In genomic region chr11:59793390-59793789, GRCm38 (mm10) we compare ENCODE assay signal across 22 mouse cellular contexts. TPM values are rescaled to one million over a fixed set of nuclear protein-coding genes. Genes with fewer than 3 reads are reported as not detected.
DNase-seq lines count a peak whose midpoint lies in the region; ATAC-seq and TF ChIP-seq lines count a peak whose summit lies in the region.
"Had no signal": no experiment of that assay in that cellular context is flagged by ENCODE, and none has a peak within 500 bp of the region (broad histone marks: within the 10 kb centered on the region; RNA-seq: fewer than 3 reads in every experiment).

No protein-coding gene starts in this region.

- no peak for TF ChIP-seq POLR2A in lung, adult 2 months (IDR thresholded peaks at IDR 0.05; ENCODE audit: borderline replicate concordance, extremely low read depth, low read depth, low read length)

- H3K27me3 ChIP-seq in lung, embryonic 14.5 days (ENCODE audit: insufficient read depth, low read length) = no peaks in the 10 kb centered on the region
- no peaks in the 10 kb centered on the region for H3K27me3 ChIP-seq in lung, embryonic 16.5 days (ENCODE audit: control insufficient read depth, insufficient read depth, low read depth, low read length)
- no peaks in the 10 kb centered on the region for H3K27me3 ChIP-seq in lung, postnatal 0 days (replicated peaks; ENCODE audit: insufficient read depth, low read length)
- H3K27me3 ChIP-seq: CH12.LX, Patski had no signal

- H3K36me3 ChIP-seq in lung, embryonic 14.5 days (ENCODE audit: insufficient read depth) = peaks cover 68% of the 10 kb centered on the region
- H3K36me3 ChIP-seq in lung, embryonic 16.5 days (ENCODE audit: control insufficient read depth, insufficient read depth, low read length) = peaks cover 31% of the 10 kb centered on the region
- peaks cover 36% of the 10 kb centered on the region for H3K36me3 ChIP-seq in lung, postnatal 0 days (ENCODE audit: insufficient read depth, low read length)

- H3K9me3 ChIP-seq in lung, embryonic 14.5 days (ENCODE audit: low read depth, low read length) = no peaks in the 10 kb centered on the region
- H3K9me3 ChIP-seq in lung, embryonic 16.5 days (ENCODE audit: control insufficient read depth, low read length) = no peaks in the 10 kb centered on the region
- H3K9me3 ChIP-seq in lung, postnatal 0 days (ENCODE audit: low read length) = no peaks in the 10 kb centered on the region
- H3K9me3 ChIP-seq: G1E had no signal

- peak; percentile 34 for DNase-seq in lung, embryonic 14.5 days
- DNase-seq in lung, adult 2 months = no peak
- no peak for DNase-seq in lung, adult 18-20 months
- DNase-seq in lung, postnatal 0 days (ENCODE audit: low spot score) = peak; percentile 27
- DNase-seq in lung, postnatal 14 days = no peak
- peak; percentile 58 for DNase-seq in lung, postnatal 10 days
- no peak for DNase-seq in lung, postnatal 36 days
- DNase-seq: adrenal gland, adult 2 months; adrenal gland, adult 8-10 months; adrenal gland, postnatal 10 days; adrenal gland, postnatal 14 days; adrenal gland, postnatal 25 days; adrenal gland, postnatal 36 days; B cell, adult 2 months; cerebellum, adult 11 months; cerebellum, adult 11-12 months had no signal

- H3K4me3 ChIP-seq in lung, embryonic 14.5 days (ENCODE audit: low read depth, low read length) = no peak overlapping the region
- H3K4me3 ChIP-seq in lung, adult 2 months (replicated peaks; ENCODE audit: extremely low read depth, low read depth, low read length) = no peak overlapping the region
- no peak overlapping the region for H3K4me3 ChIP-seq in lung, embryonic 16.5 days (ENCODE audit: low read length)
- H3K4me3 ChIP-seq in lung, postnatal 0 days (ENCODE audit: low read depth, low read length) = no peak overlapping the region

- 63% methylated on average over 6 of the region's 6 CpGs for WGBS in lung, embryonic 14.5 days
- 89% methylated on average over 6 of the region's 6 CpGs for WGBS in lung, adult 2 months
- WGBS in lung, embryonic 16.5 days = 68% methylated on average over 6 of the region's 6 CpGs
- 68% methylated on average over 6 of the region's 6 CpGs for WGBS in lung, postnatal 0 days

- no peak overlapping the region for H3K9ac ChIP-seq in lung, embryonic 14.5 days
- no peak overlapping the region for H3K9ac ChIP-seq in lung, embryonic 16.5 days (ENCODE audit: low read length)
- no peak overlapping the region for H3K9ac ChIP-seq in lung, postnatal 0 days (replicated peaks; ENCODE audit: low read depth)

- no peak overlapping the region for H3K27ac ChIP-seq in lung, embryonic 14.5 days (ENCODE audit: low read depth)
- H3K27ac ChIP-seq in lung, embryonic 16.5 days (ENCODE audit: low read length) = no peak overlapping the region
- no peak overlapping the region for H3K27ac ChIP-seq in lung, postnatal 0 days (ENCODE audit: low read length)

- TF ChIP-seq EP300 in lung, postnatal 0 days (IDR thresholded peaks at IDR 0.05) = no peak

- TF ChIP-seq CTCF in lung, embryonic 14.5 days (IDR thresholded peaks at IDR 0.05; ENCODE audit: low read depth) = no peak
- TF ChIP-seq CTCF in lung, adult 2 months (IDR thresholded peaks at IDR 0.05; ENCODE audit: insufficient read depth, low read length) = no peak
- TF ChIP-seq CTCF in lung, postnatal 0 days (IDR thresholded peaks at IDR 0.05) = no peak

- peak; percentile 24; the same call in 1 of the 2 replicates for ATAC-seq in lung, embryonic 14.5 days (ENCODE audit: insufficient read depth)
- peak; percentile 72; the same call in 1 of the 2 replicates for ATAC-seq in lung, embryonic 16.5 days (ENCODE audit: low read depth)
- ATAC-seq in lung, postnatal 0 days = peak; percentile 84
- ATAC-seq: activated CD4-positive, CD25-positive, alpha-beta regulatory T cell, adult 4 months; CD4-positive, CD25-positive, alpha-beta regulatory T cell, adult 4 months; Patski had no signal

- no peaks in the 10 kb centered on the region for H3K4me1 ChIP-seq in lung, embryonic 14.5 days (ENCODE audit: insufficient read depth)
- H3K4me1 ChIP-seq in lung, adult 2 months (ENCODE audit: control insufficient read depth, insufficient read depth, low read length) = no peaks in the 10 kb centered on the region; the same call in 1 of the 2 replicates
- peaks cover 3% of the 10 kb centered on the region; the same call in 1 of the 2 replicates for H3K4me1 ChIP-seq in lung, embryonic 16.5 days (replicated peaks; ENCODE audit: control insufficient read depth, insufficient read depth, low read length)
- H3K4me1 ChIP-seq in lung, postnatal 0 days (ENCODE audit: insufficient read depth, low read depth, low read length) = no peaks in the 10 kb centered on the region

- H3K4me2 ChIP-seq in lung, embryonic 14.5 days = no peak overlapping the region
- H3K4me2 ChIP-seq in lung, embryonic 16.5 days (ENCODE audit: low read depth, low read length) = no peak overlapping the region
- no peak overlapping the region for H3K4me2 ChIP-seq in lung, postnatal 0 days (replicated peaks; ENCODE audit: low read depth, low read length)

RNA-seq across cellular contexts. Expression of gene Pld6, which starts 5.9 kb away (rescaled TPM):
- 1.8 and 2.3 TPM in 2 replicates for polyA plus RNA-seq in lung, embryonic 14.5 days (2014; fragmentation: Nextera tagmentation; extraction: Ambion mirVana)
- 2.0 and 2.9 TPM in 2 replicates for polyA plus RNA-seq in lung, adult 2 months (2012; rRNA removed)
- 7.9 and 10.3 TPM in 2 replicates for polyA plus RNA-seq in lung, embryonic 16.5 days (2015; fragmentation: Nextera tagmentation; extraction: Ambion mirVana)
- polyA plus RNA-seq in lung, postnatal 0 days (2015; fragmentation: Nextera tagmentation; extraction: Ambion mirVana) = 2.9 and 7.3 TPM in 2 replicates
- polyA plus RNA-seq: activated CD4-positive, CD25-positive, alpha-beta regulatory T cell, adult 4 months; G1E had no signal

RNA-seq across cellular contexts. Expression of gene Flcn, which starts 16.4 kb away (rescaled TPM):
- polyA plus RNA-seq in lung, embryonic 14.5 days (2014; fragmentation: Nextera tagmentation; extraction: Ambion mirVana) = 26.1 and 26.2 TPM in 2 replicates
- 58.9 and 59.6 TPM in 2 replicates for polyA plus RNA-seq in lung, adult 2 months (2012; rRNA removed)
- polyA plus RNA-seq in lung, embryonic 16.5 days (2015; fragmentation: Nextera tagmentation; extraction: Ambion mirVana) = 28.1 and 32.1 TPM in 2 replicates
- polyA plus RNA-seq in lung, postnatal 0 days (2015; fragmentation: Nextera tagmentation; extraction: Ambion mirVana) = 55.8 and 57.4 TPM in 2 replicates

RNA-seq across cellular contexts. Expression of gene Nt5m, which starts 45.9 kb away (rescaled TPM):
- 35.2 and 35.4 TPM in 2 replicates for polyA plus RNA-seq in lung, embryonic 14.5 days (2014; fragmentation: Nextera tagmentation; extraction: Ambion mirVana)
- 18.5 and 19.0 TPM in 2 replicates for polyA plus RNA-seq in lung, adult 2 months (2012; rRNA removed)
- 32.8 and 36.0 TPM in 2 replicates for polyA plus RNA-seq in lung, embryonic 16.5 days (2015; fragmentation: Nextera tagmentation; extraction: Ambion mirVana)
- polyA plus RNA-seq in lung, postnatal 0 days (2015; fragmentation: Nextera tagmentation; extraction: Ambion mirVana) = 25.7 and 28.5 TPM in 2 replicates

RNA-seq across cellular contexts. Expression of gene Cops3, which starts 46.2 kb away (rescaled TPM):
- 224 and 228 TPM in 2 replicates for polyA plus RNA-seq in lung, embryonic 14.5 days (2014; fragmentation: Nextera tagmentation; extraction: Ambion mirVana)
- 12.3 and 17.7 TPM in 2 replicates for polyA plus RNA-seq in lung, adult 2 months (2012; rRNA removed)
- polyA plus RNA-seq in lung, embryonic 16.5 days (2015; fragmentation: Nextera tagmentation; extraction: Ambion mirVana) = 189 and 199 TPM in 2 replicates
- 94.2 and 95.6 TPM in 2 replicates for polyA plus RNA-seq in lung, postnatal 0 days (2015; fragmentation: Nextera tagmentation; extraction: Ambion mirVana)

Comparison
In these comparisons a context has a peak if more than half of its experiments do, and no peak if none do; other contexts are left out.
1. DNase-seq: peak in lung, embryonic 14.5 days (single experiment), lung, postnatal 0 days (single experiment) and lung, postnatal 10 days (single experiment); none in lung, adult 2 months (single experiment), lung, adult 18-20 months (0 of 2), lung, postnatal 14 days (single experiment) and lung, postnatal 36 days (single experiment).
2. ATAC-seq: peak in every context shown above with its lines; median percentile 84 in lung, postnatal 0 days; 72 in lung, embryonic 16.5 days; 24 in lung, embryonic 14.5 days.